21 mouse cellular contexts compared by ENCODE assay signal in the genomic region with DNA sequence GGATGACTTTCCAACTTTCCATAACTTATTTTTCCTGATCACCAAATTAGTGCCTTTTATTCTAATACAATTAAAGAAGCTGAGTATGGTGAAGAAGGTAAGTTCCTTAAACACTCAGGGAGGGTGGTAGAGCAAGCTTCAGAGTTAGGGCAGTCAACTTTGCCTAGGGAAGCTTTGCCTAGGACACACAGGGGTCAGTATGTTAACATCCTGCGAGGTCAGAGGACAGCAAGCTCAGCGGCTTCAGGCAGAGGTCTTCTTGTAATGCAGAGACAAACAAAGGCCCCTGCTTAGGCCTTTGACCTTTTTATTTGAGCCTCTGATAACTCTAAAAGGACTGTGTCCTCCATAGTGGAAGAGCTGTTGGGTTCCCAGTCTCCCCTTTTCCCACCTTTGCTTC. TPM values are rescaled to one million over a fixed set of nuclear protein-coding genes. Genes with fewer than 3 reads are reported as not detected.
A peak's percentile ranks its signal among the peaks of the same experiment; 100 is the strongest.
DNase-seq lines count a peak whose midpoint lies in the region; ATAC-seq and TF ChIP-seq lines count a peak whose summit lies in the region.
"Had no signal": no experiment of that assay in that cellular context is flagged by ENCODE, and none has a peak within 500 bp of the region (broad histone marks: within the 10 kb centered on the region; RNA-seq: fewer than 3 reads in every experiment).

No protein-coding gene starts in this region.

- H3K4me3 ChIP-seq in layer of hippocampus, adult 2 months = no peak overlapping the region
- H3K4me3 ChIP-seq in spleen, adult 2 months (ENCODE audit: extremely low read depth, insufficient read depth, insufficient read length) = no peak overlapping the region
- H3K4me3 ChIP-seq in liver, embryonic 16.5 days (ENCODE audit: low read depth, low read length) = no peak overlapping the region
- H3K4me3 ChIP-seq: embryonic facial prominence, embryonic 12.5 days; forebrain, embryonic 12.5 days; heart, embryonic 13.5 days; hindbrain, embryonic 12.5 days had no signal

- TF ChIP-seq POLR2A in spleen, adult 2 months (IDR thresholded peaks at IDR 0.05; ENCODE audit: low read depth, low read length) = no peak

- no peaks in the 10 kb centered on the region for H3K36me3 ChIP-seq in spleen, adult 2 months (ENCODE audit: control insufficient read depth, insufficient read depth, low read length)
- H3K36me3 ChIP-seq in liver, embryonic 16.5 days (ENCODE audit: control insufficient read depth, insufficient read depth) = no peaks in the 10 kb centered on the region

- no peaks in the 10 kb centered on the region for H3K27me3 ChIP-seq in spleen, adult 2 months (ENCODE audit: control insufficient read depth, insufficient read depth, low read length)
- no peaks in the 10 kb centered on the region for H3K27me3 ChIP-seq in liver, embryonic 16.5 days (ENCODE audit: control insufficient read depth, insufficient read depth, low read depth, low read length)
- H3K27me3 ChIP-seq: embryonic facial prominence, embryonic 12.5 days; forebrain, embryonic 12.5 days; heart, embryonic 13.5 days; hindbrain, embryonic 12.5 days had no signal

- no peaks in the 10 kb centered on the region for H3K4me1 ChIP-seq in spleen, adult 2 months (ENCODE audit: control insufficient read depth, insufficient read depth, insufficient read length)
- H3K4me1 ChIP-seq in liver, embryonic 16.5 days (ENCODE audit: control insufficient read depth, low read depth, low read length) = no peaks in the 10 kb centered on the region
- H3K4me1 ChIP-seq: embryonic facial prominence, embryonic 12.5 days; forebrain, embryonic 12.5 days; heart, embryonic 13.5 days had no signal

- DNase-seq in layer of hippocampus, adult 2 months (ENCODE audit: low spot score in 2 of 2) = no peak
- no peak for DNase-seq in layer of hippocampus, postnatal 10 days (ENCODE audit: low spot score in 2 of 2)
- no peak for DNase-seq in spleen, adult 2 months (ENCODE audit: low read depth in 1 of 2, low spot score in 2 of 2)
- no peak for DNase-seq in spleen, postnatal 10 days (ENCODE audit: low spot score in 2 of 2)
- DNase-seq in left cerebral cortex, adult 9 months (ENCODE audit: low spot score in 2 of 2) = no peak
- DNase-seq in cerebellum, adult 18-20 months = no peak
- DNase-seq: adrenal gland, postnatal 10 days; cerebellum, adult 11 months; cerebellum, adult 9-10 months; cerebellum, postnatal 25 days; gastrocnemius, postnatal 14 days; heart, postnatal 4 days had no signal

- no peaks in the 10 kb centered on the region for H3K9me3 ChIP-seq in liver, embryonic 16.5 days (replicated peaks; ENCODE audit: control insufficient read depth, low read length)
- H3K9me3 ChIP-seq: embryonic facial prominence, embryonic 12.5 days; forebrain, embryonic 12.5 days; heart, embryonic 13.5 days; hindbrain, embryonic 12.5 days had no signal

- no peak overlapping the region for H3K4me2 ChIP-seq in liver, embryonic 16.5 days (ENCODE audit: low read depth, low read length)
- H3K4me2 ChIP-seq: embryonic facial prominence, embryonic 12.5 days; forebrain, embryonic 12.5 days; heart, embryonic 13.5 days; hindbrain, embryonic 12.5 days had no signal

- 0 out of 2 replicates have a peak, but pooled peaks have one; percentile 36 for ATAC-seq in liver, embryonic 16.5 days (ENCODE audit: low read depth)
- ATAC-seq: forebrain, embryonic 16.5 days had no signal

- peak overlapping the region; percentile 91; the same call in 1 of the 2 replicates for H3K27ac ChIP-seq in layer of hippocampus, adult 2 months
- 0 out of 2 replicates have a peak overlapping the region, but pooled peaks have one; percentile 47 for H3K27ac ChIP-seq in spleen, adult 2 months (ENCODE audit: insufficient read depth, low read length)
- no peak overlapping the region for H3K27ac ChIP-seq in liver, embryonic 16.5 days (ENCODE audit: low read length)
- H3K27ac ChIP-seq: embryonic facial prominence, embryonic 12.5 days; forebrain, embryonic 12.5 days; heart, embryonic 13.5 days; hindbrain, embryonic 12.5 days had no signal

- no peak for TF ChIP-seq CTCF in layer of hippocampus, adult 2 months (conservative IDR thresholded peaks at IDR 0.05)
- no peak for TF ChIP-seq CTCF in spleen, adult 2 months (IDR thresholded peaks at IDR 0.05; ENCODE audit: extremely low read depth, insufficient read depth, insufficient read length, insufficient replicate concordance)

- WGBS in spleen, adult 2 months = 90% methylated on average over 2 of the region's 2 CpGs
- 49% methylated on average over 2 of the region's 2 CpGs for WGBS in liver, embryonic 16.5 days (ENCODE audit: insufficient replicate concordance)

- H3K9ac ChIP-seq in liver, embryonic 16.5 days (ENCODE audit: low read depth, low read length) = no peak overlapping the region
- H3K9ac ChIP-seq: embryonic facial prominence, embryonic 12.5 days; forebrain, embryonic 12.5 days; heart, embryonic 13.5 days; hindbrain, embryonic 12.5 days had no signal

RNA-seq across cellular contexts. Expression of gene Esyt3, which starts 32.4 kb away (rescaled TPM):
- 1 to 10 TPM; 1.7 to 1.9 TPM for total RNA-seq in layer of hippocampus, adult 2 months (2021)
- total RNA-seq in layer of hippocampus, postnatal 10 days (2021) = 1 to 10 TPM; 1.8 TPM
- 0.16 and 0.19 TPM in 2 replicates for polyA plus RNA-seq in spleen, adult 2 months (2012; rRNA removed)
- polyA plus RNA-seq in liver, embryonic 16.5 days (2015; fragmentation: Nextera tagmentation; extraction: Ambion mirVana) = 0.02 and 0.09 TPM in 2 replicates
- total RNA-seq: granulocyte monocyte progenitor cell, adult 5-6 weeks; MEL had no signal
- polyA plus RNA-seq: C2C12 had no signal

RNA-seq across cellular contexts. Expression of gene Mras, which starts 46.5 kb away (rescaled TPM):
- 100 to 1,000 TPM; 138 to 141 TPM for total RNA-seq in layer of hippocampus, adult 2 months (2021)
- total RNA-seq in layer of hippocampus, postnatal 10 days (2021) = 10 to 100 TPM; 77.8 to 96.3 TPM
- 8.3 and 9.1 TPM in 2 replicates for polyA plus RNA-seq in spleen, adult 2 months (2012; rRNA removed)
- 3.3 and 3.8 TPM in 2 replicates for polyA plus RNA-seq in liver, embryonic 16.5 days (2015; fragmentation: Nextera tagmentation; extraction: Ambion mirVana)
- total RNA-seq: MEL had no signal
